Mouse (Mus musculus) heart, postnatal 25 days (tissue): ENCODE results near the gene Krt12. TPM values are rescaled to one million over a fixed set of nuclear protein-coding genes. Genes with fewer than 3 reads are reported as not detected.
A peak's percentile ranks its signal among the peaks of the same experiment; 100 is the strongest.

Experiments
- DNase-seq: peaks from one replicate; pipeline ENCODE4 v3.0.0; 2022; ENCODE audit warnings: low spot score
- intact Hi-C: fragments of 180-260 bp; cut with DNase I; formaldehyde crosslinking; loops from one replicate; pipeline ENCODE4 v1.15.1; 2025
- total RNA-seq, 2 experiments: library from RNA; stranded (reverse); gene quantifications; 2 replicates each; pipeline ENCODE4 v1.2.3; 2021

Krt12 gene
- not detected for total RNA-seq

DNA sequence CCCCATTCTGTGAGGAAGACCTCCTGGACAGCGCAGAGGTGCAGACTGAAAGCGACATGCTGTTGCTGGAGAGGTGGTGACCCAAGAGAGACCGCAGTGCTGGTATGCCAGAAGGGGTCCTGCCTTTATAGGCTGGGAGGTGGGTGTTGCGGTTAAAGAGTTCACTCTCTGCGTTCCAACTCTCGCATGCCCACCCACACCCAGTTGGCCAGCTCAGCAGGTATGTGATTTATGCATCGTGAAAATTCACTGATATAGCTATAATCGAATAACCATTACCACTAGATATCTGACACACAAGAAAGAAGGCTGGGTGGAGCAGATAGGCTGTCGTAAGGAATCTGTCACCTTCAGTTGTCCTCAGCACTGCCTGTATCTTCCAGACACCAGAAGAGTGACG is at the start of gene Krt12:
Krt12 (minus strand) TSS at position 101 of the 400 bp plus-strand sequence.
- intact Hi-C loops = no loop called here
- DNase-seq = no peak

DNA sequence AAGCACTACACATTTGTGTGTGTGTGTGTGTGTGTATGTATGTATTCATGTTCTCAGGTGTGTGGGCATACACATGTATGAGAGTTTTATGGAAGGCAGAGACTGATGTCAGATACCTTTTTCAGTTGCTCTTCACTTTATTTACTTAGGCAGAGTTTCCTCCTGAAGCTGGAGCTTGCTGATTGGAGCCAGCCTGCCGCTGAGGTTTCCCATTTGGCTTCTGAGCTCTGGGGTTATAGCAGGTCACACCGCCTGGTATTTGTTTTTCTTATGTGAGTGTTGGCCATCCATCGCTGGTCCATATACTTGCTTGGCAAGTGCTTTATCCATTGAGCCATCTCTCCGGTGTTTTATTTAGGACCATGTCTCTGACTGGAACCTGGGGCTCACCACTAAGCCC is 47.2 kb upstream of the Krt12 start:
- intact Hi-C loops = loop anchor here (5.0 kb wide), 2 partner anchors 698 to 828 kb away; no protein-coding TSS in a partner anchor

GRCm38 (mm10) chr11:99468566-99468965 is 46.5 kb upstream of the Krt12 start:
- intact Hi-C loops = loop anchor here (5.0 kb wide), 2 partner anchors 699 to 829 kb away; no protein-coding TSS in a partner anchor
- no peak for DNase-seq

More for the DNA sequence above, 47.2 kb upstream of the Krt12 start:
- DNase-seq = no peak

DNA sequence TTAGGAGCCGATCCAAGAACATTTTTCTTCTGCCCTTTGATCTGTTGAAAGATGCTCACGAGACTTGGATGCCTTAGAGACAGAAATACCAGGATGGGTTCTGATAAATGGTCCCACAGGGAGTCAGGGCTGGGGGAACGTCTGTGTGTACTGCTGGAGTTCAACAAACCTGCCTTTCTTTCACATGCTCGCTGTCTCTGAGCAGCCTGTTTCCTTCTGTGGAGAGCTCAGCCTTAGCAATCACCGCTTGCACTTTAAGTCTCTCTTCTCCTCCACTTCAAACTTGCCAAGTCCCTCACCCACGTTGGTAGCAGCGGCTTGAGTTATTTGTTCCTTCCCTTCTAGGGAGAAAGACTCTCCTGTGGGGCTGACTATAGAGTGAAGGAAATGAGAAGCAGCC is 44.3 kb upstream of the Krt12 start:
- intact Hi-C loops = loop anchor here (2.0 to 5.0 kb wide), 3 partner anchors 538 to 831 kb away; no protein-coding TSS in a partner anchor
- DNase-seq = no peak

DNA sequence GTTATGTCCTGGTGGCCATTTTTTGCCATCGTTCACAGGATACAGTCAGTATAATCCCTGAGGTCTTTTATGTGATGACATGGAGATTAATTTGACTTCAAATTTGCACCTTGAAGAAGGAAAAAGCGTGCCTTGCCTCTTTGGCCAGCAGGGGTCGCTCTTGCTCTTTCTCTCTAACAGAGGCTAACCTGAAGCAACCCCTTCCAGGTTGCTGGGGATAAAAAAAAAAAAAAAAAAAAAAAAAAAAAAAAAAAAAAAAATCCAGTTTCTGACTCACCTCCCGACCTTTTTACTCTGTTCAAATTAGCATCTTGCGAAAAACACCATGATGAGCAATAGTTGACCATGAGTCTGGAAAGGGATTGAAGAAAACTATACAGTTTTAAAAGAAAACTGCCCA is 42.8 kb upstream of the Krt12 start:
- no peak for DNase-seq
- intact Hi-C loops = loop anchor here (2.0 to 5.0 kb wide), 5 partner anchors 53 to 832 kb away; no protein-coding TSS in a partner anchor

DNA sequence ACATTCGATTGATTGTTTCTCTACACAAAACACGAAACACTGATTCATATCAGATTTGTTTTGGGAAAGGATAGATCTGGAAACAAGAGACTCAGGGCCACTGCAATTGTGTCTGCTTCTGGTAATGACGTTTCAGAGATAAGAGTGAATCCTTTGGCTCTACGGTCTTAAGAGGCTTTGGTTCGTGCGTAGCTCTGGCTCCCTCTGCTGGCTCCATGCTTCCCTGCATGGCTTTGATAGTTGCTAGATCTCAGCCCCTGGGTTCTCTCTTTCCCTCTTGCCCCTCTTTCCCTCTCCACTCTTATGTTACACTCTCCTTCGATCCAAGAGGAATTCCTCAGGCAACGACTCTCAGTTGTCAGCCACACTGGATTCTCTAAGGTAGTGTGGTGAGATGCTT is 41.1 kb upstream of the Krt12 start:
- intact Hi-C loops = loop anchor here (1.0 to 5.0 kb wide), 2 partner anchors 51 to 84 kb away; no protein-coding TSS in a partner anchor
- DNase-seq = peak; percentile 10

DNA sequence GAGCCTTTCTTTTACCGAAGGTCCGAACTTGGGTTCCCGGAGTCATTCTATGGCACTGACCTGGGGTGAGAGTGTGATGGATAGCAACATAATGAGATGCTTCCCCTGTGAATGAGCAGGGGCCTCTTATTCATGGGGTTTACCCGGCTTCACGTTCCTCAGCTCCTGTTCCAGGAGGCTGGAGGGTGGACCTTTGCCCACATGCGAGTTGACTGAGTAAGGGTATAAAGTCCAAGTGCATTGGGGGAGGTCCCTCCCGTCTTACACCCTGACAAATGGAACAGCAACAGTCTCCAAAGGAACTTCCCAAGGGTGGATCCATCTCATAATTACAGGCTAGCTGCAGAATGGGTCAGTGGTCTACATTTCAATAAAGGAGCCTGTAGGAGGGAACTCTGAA is 39.7 kb upstream of the Krt12 start:
- intact Hi-C loops = loop anchor here (5.0 kb wide), 1 partner anchor 49 kb away; no protein-coding TSS in a partner anchor

DNA sequence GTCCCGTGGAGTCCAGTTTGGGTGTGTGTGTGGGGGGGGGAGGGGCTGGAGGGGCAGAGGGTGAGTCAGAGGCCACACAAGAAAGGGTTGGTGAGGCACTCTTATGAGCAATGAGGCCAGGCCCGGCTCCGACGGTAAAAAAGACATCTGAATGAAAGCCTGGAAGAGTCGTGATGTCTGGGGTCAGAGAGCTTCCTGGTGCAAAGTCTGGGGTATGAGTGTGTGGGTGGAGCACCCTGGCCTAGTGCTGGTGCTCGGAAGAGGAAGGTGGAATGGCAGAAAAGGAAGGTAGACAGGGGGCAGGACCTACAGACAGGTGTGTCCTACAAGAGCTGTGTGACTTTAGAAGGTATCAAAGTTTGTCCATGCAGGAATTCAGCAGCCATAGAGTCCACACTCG is 36.8 kb upstream of the Krt12 start:
- intact Hi-C loops = no loop called here
- no peak for DNase-seq

More for the DNA sequence above, 39.7 kb upstream of the Krt12 start:
- DNase-seq = no peak

GRCm38 (mm10) chr11:99454759-99455158 is 32.7 kb upstream of the Krt12 start:
- intact Hi-C loops = no loop called here
- no peak for DNase-seq

- intact Hi-C loops = no loop called here
- DNase-seq = no peak
Observed at GRCm38 (mm10) chr11:99454044-99454443, 32.0 kb upstream of the Krt12 start.

GRCm38 (mm10) chr11:99448769-99449168 is 26.7 kb upstream of the Krt12 start:
- intact Hi-C loops = no loop called here
- no peak for DNase-seq

- DNase-seq = no peak
- intact Hi-C loops = no loop called here
Observed at GRCm38 (mm10) chr11:99441220-99441619, 19.2 kb upstream of the Krt12 start.

DNA sequence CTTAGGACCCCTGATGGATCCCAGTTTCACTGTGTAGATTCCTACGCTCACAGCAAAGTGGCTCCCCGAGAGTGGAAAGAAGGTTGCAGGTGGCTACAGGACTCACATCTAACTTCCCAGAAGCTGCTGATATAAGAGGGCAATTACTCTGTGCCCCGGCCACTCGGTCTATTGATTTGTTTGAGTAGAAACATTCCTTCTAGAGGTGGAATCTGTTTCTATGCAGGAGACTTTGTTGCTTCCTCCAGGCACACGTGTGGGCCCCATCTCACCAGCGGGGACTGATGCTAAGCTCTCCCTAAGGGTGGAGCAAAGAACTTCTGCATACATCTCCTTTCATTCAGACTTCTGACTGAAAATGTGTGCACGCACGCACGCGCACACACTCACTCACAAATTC is 17.4 kb upstream of the Krt12 start:
- intact Hi-C loops = no loop called here
- DNase-seq = no peak

DNA sequence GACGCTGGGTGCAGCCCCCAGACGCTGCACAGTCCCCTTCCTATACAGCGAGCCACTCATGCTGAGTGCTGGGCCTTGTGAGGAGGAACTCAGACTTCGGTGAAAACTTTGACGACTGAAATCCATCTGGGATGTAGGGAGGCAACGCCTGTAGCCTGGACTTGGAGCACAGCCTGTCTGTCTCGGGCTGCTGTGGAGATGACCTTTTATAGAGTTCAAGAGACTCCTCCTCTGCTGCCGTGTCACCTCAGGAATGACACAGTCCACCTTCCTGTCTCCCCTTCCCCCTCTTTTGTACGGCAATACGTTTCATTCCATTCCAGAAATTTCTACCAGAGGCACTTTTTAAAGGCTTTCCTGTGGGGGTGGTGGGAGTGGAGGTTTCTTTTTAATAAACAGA is 15.9 kb upstream of the Krt12 start, which contains the start of gene Krt20:
Krt20 (minus strand) TSS at position 179 of the 400 bp plus-strand sequence.
- DNase-seq = no peak
- intact Hi-C loops = no loop called here

GRCm38 (mm10) chr11:99436625-99437024 is 14.6 kb upstream of the Krt12 start:
- DNase-seq = no peak
- intact Hi-C loops = no loop called here

DNA sequence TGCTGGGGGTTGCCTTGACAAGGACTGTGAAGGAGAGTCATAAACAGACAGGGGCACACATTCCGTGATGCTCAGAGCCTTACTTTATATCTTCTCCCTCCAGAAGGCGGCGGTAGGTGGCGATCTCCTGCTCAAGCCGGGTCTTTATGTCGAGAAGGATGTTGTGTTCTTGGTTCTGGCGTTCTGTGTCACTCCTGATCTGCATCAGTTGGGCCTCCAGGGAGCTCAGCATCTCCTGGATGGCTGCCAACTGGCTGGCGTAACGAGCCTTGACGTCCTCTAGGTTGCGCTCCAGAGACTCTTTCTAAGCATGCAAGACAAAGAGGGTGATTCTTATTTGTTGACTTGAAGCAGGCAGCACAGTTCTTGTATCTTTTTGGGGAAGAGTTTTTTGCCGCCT is 8.6 kb upstream of the Krt12 start:
- intact Hi-C loops = no loop called here
- no peak for DNase-seq

GRCm38 (mm10) chr11:99420586-99420985 is 1.5 kb downstream of the Krt12 start:
- DNase-seq = no peak
- intact Hi-C loops = no loop called here

DNA sequence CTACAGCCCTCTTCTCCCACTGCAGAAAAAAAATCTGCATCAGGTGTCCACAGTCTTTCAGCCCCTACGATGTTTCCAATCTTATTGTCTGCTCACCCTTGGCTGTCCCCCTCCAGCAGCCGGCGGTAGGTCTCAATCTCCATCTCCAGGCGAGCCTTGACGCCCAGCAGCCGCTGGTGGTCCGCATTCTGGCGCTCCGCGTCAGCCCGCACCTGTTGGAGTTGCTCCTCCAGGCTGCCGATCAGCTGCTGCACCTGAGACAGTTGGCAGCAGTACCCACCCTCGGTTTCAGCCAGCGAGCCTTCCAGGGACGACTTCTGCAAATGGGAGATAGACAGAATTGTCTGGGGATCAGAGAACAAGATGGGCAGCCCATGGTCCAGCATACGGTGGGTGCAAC is 4.2 kb downstream of the Krt12 start:
- no peak for DNase-seq
- intact Hi-C loops = no loop called here

GRCm38 (mm10) chr11:99416902-99417301 is 5.2 kb downstream of the Krt12 start:
- no peak for DNase-seq
- intact Hi-C loops = no loop called here

DNA sequence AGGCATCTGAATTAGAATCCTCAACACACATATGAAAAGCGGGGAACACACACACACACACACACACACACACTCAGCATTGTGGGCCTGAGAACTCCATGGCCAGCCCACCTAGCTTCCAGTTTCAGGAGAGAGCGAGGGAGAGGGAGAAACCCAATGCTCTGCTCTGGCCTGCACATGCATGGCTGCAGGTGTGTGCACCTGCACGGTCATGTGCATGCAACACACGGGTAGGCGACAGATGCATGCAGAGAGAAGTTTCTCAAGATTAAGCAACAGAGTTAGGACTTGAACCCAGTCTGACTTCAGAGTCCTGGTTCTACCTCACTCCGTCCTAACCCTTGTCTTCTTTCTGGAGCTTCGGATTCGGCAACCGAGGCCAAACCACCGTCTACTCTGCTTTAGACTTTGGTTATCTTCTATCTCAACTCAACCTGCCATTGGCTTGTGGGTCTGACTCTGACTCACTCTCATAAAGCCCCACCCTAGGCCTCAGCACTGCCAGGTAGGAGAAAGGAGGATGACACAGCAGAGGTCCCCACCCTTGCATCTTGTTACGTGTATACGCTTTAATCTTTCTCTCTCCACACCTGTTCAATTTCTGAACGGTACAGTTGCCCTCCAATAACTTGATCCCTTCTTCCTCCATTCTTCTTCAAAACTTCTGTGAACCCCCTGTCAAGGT is 7.5 kb downstream of the Krt12 start:
- no peak for DNase-seq
- intact Hi-C loops = loop anchor here (5.0 kb wide), 1 partner anchor 48 kb away; no protein-coding TSS in a partner anchor

GRCm38 (mm10) chr11:99413247-99413646 is 8.8 kb downstream of the Krt12 start:
- DNase-seq = no peak
- intact Hi-C loops = loop anchor here (5.0 kb wide), 1 partner anchor 49 kb away; no protein-coding TSS in a partner anchor

DNA sequence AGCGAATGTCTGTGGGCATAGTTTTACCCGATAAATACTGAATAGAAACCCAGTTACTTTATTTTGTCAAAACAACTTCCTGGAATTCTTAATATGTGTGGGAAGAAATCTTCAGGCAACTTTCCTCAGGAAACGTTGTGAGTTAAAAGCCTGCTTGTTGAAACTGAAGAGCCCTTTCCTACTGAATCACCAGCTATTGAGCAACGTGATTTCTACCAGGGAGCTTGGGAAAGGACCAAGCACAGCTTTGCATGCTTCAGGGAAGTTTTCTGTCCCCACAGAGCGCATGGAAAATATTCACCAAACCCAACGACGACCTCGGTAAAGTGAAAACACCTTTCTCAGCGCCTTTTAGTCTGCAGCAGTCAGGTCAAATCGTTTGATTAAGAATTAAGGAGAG is 15.9 kb downstream of the Krt12 start:
- DNase-seq = no peak
- intact Hi-C loops = no loop called here
